Mouse (Mus musculus): ENCODE results near the gene Ston2.

DNA sequence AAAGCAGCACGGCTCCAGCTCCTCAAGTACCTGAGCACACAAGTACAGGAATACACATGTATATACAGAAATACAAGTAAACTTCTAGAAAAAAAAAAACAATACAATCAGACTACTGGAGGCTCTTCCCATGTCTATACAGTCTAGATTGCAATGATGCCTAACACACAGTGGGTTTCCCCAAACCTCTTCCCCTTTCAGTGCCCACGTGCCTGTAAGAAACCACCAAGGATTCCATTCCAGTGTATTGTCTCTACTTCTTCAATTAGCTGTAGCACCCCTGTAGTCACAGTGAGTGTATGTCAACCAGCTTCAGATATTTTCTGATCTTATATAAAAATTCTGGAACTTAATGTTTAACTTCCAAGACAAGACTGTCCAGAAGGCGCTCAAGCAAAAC lies 196.1 kb downstream of the Ston2 start:
- TF ChIP-seq CTCF (IDR thresholded peaks at IDR 0.05; ENCODE audit: control insufficient read depth, insufficient read depth, low read length) (no peak), POLR2A (IDR thresholded peaks at IDR 0.05; ENCODE audit: borderline replicate concordance, control insufficient read depth, low read depth, low read length) (no peak)

All from bone marrow, adult 2 months (tissue).